Mouse (Mus musculus) testis, postnatal 10 days (tissue): ENCODE data around the gene Gm17268.

ENCODE experiments used
- DNase-seq: peaks from one replicate; pipeline ENCODE4 v3.0.0; 2021; ENCODE audit warnings: low spot score

Gm17268 gene

GRCm38 (mm10) chr11:82038535-82038934 lies at the start of gene Gm17268:
Gene Gm17268, minus strand, starts transcription at chr11:82038562.
- DNase-seq: no peak

GRCm38 (mm10) chr11:82084360-82084759 lies 46.0 kb upstream of the Gm17268 start:
- no peak for DNase-seq

- no peak for DNase-seq
Measured at GRCm38 (mm10) chr11:82080865-82081264, 42.5 kb upstream of the Gm17268 start.

GRCm38 (mm10) chr11:82078136-82078730 lies 39.9 kb upstream of the Gm17268 start:
- no peak for DNase-seq

GRCm38 (mm10) chr11:82077031-82077430 lies 38.7 kb upstream of the Gm17268 start:
- no peak for DNase-seq

GRCm38 (mm10) chr11:82073686-82074085 lies 35.3 kb upstream of the Gm17268 start:
- DNase-seq: no peak

- no peak for DNase-seq
Measured at GRCm38 (mm10) chr11:82072984-82073383, 34.6 kb upstream of the Gm17268 start.

GRCm38 (mm10) chr11:82072374-82072773 lies 34.0 kb upstream of the Gm17268 start:
- no peak for DNase-seq

GRCm38 (mm10) chr11:82071076-82071475 lies 32.7 kb upstream of the Gm17268 start:
- no peak for DNase-seq

- DNase-seq: no peak
Measured at GRCm38 (mm10) chr11:82066953-82067571, 28.7 kb upstream of the Gm17268 start.

GRCm38 (mm10) chr11:82063454-82063853 lies 25.1 kb upstream of the Gm17268 start:
- DNase-seq: no peak

- DNase-seq: no peak
Measured at GRCm38 (mm10) chr11:82062226-82062625, 23.9 kb upstream of the Gm17268 start.

GRCm38 (mm10) chr11:82057646-82058045 lies 19.3 kb upstream of the Gm17268 start, which contains the start of gene Ccl11:
Gene Ccl11, plus strand, starts transcription at chr11:82057823.
- DNase-seq: no peak

GRCm38 (mm10) chr11:82053849-82054248 lies 15.5 kb upstream of the Gm17268 start:
- DNase-seq: no peak

- DNase-seq: peak; percentile 43
Measured at GRCm38 (mm10) chr11:82047746-82048415, 9.5 kb upstream of the Gm17268 start.

- DNase-seq: no peak
Measured at GRCm38 (mm10) chr11:82045471-82045870, 7.1 kb upstream of the Gm17268 start, which contains the start of gene Ccl7. Gene Ccl7, plus strand, starts transcription at chr11:82045712.

- DNase-seq: no peak
Measured at GRCm38 (mm10) chr11:82041671-82042080, 3.3 kb upstream of the Gm17268 start.

- DNase-seq: no peak
Measured at GRCm38 (mm10) chr11:82039132-82039660, 834 bp upstream of the Gm17268 start.

- DNase-seq: no peak
Measured at GRCm38 (mm10) chr11:82035857-82036256, 2.5 kb downstream of the Gm17268 start.

GRCm38 (mm10) chr11:82035356-82035755 lies 3.0 kb downstream of the Gm17268 start, which contains the start of gene Ccl2:
Gene Ccl2, plus strand, starts transcription at chr11:82035571.
- peak; percentile 56 for DNase-seq

GRCm38 (mm10) chr11:82034446-82034845 lies 3.9 kb downstream of the Gm17268 start:
- no peak for DNase-seq

- DNase-seq: peak; percentile 71
Measured at GRCm38 (mm10) chr11:82032678-82033344, 5.6 kb downstream of the Gm17268 start.
